Mouse (Mus musculus) cerebellum, adult 9-10 months (tissue): ENCODE measurements at regions not wholly inside any gene's neighbourhood (a gene's known extent, or its start where the extent isn't known, plus 50 kb on each side); places are given as distances from the start of the nearest gene placed in this dataset.

Experiments used
- DNase-seq: peaks from one replicate; pipeline ENCODE4 v3.0.0; 2022

GRCm38 (mm10) chr10:16438414-16438813 lies 1284.6 kb upstream of the Cited2 start:
- no peak for DNase-seq

- DNase-seq: no peak
Measured at GRCm38 (mm10) chr10:16440932-16441640, 1281.9 kb upstream of the Cited2 start.

GRCm38 (mm10) chr10:16441661-16442072 lies 1281.4 kb upstream of the Cited2 start:
- peak; percentile 13 for DNase-seq

- DNase-seq: no peak
Measured at GRCm38 (mm10) chr10:16443901-16444300, 1279.1 kb upstream of the Cited2 start.

GRCm38 (mm10) chr10:16467935-16468334 lies 1255.1 kb upstream of the Cited2 start:
- DNase-seq: peak; percentile 6

- no peak for DNase-seq
Measured at GRCm38 (mm10) chr10:16469711-16470110, 1253.3 kb upstream of the Cited2 start.

- DNase-seq: no peak
Measured at GRCm38 (mm10) chr10:16473952-16474521, 1249.0 kb upstream of the Cited2 start.

- no peak for DNase-seq
Measured at GRCm38 (mm10) chr10:16498580-16498979, 1224.4 kb upstream of the Cited2 start.

GRCm38 (mm10) chr10:16507681-16508080 lies 1215.3 kb upstream of the Cited2 start:
- no peak for DNase-seq

- DNase-seq: no peak
Measured at GRCm38 (mm10) chr10:16508161-16508560, 1214.9 kb upstream of the Cited2 start.

- no peak for DNase-seq
Measured at GRCm38 (mm10) chr10:16514656-16515055, 1208.4 kb upstream of the Cited2 start.

- DNase-seq: no peak
Measured at GRCm38 (mm10) chr10:16521895-16522294, 1201.1 kb upstream of the Cited2 start.

GRCm38 (mm10) chr10:16524101-16524500 lies 1198.9 kb upstream of the Cited2 start:
- DNase-seq: no peak

GRCm38 (mm10) chr10:16527693-16528092 lies 1195.3 kb upstream of the Cited2 start:
- DNase-seq: no peak

- no peak for DNase-seq
Measured at GRCm38 (mm10) chr10:16537660-16538059, 1185.4 kb upstream of the Cited2 start.

- DNase-seq: no peak
Measured at GRCm38 (mm10) chr10:16538379-16538778, 1184.6 kb upstream of the Cited2 start.

GRCm38 (mm10) chr10:16545445-16545844 lies 1177.6 kb upstream of the Cited2 start:
- no peak for DNase-seq

- DNase-seq: no peak
Measured at GRCm38 (mm10) chr10:16552861-16553635, 1170.0 kb upstream of the Cited2 start.

GRCm38 (mm10) chr10:16574568-16574967 lies 1148.5 kb upstream of the Cited2 start:
- DNase-seq: no peak

GRCm38 (mm10) chr10:16578554-16579078 lies 1144.4 kb upstream of the Cited2 start:
- no peak for DNase-seq

- no peak for DNase-seq
Measured at GRCm38 (mm10) chr10:16580200-16580599, 1142.8 kb upstream of the Cited2 start.

- no peak for DNase-seq
Measured at GRCm38 (mm10) chr10:16588833-16589232, 1134.2 kb upstream of the Cited2 start.

GRCm38 (mm10) chr10:16589399-16589798 lies 1133.6 kb upstream of the Cited2 start:
- no peak for DNase-seq

- no peak for DNase-seq
Measured at GRCm38 (mm10) chr10:16592870-16593269, 1130.1 kb upstream of the Cited2 start.
